Mouse (Mus musculus) spleen, adult 2 months (tissue): ENCODE measurements around the gene Fry.

ENCODE experiments used
- CTCF ChIP-seq: fragments of 200-500 bp; IDR thresholded peaks from 2 replicates; pipeline ENCODE4 v1.5.1; 2011; ENCODE audit warnings: mild to moderate bottlenecking, inconsistent platforms; ENCODE audit not compliant: insufficient read depth, insufficient read length, insufficient replicate concordance; ENCODE audit errors: extremely low read depth
- POLR2A ChIP-seq: fragments of 200-500 bp; IDR thresholded peaks from 2 replicates; pipeline ENCODE4 v1.6.1; 2011; ENCODE audit warnings: low read depth, low read length, inconsistent platforms

DNA sequence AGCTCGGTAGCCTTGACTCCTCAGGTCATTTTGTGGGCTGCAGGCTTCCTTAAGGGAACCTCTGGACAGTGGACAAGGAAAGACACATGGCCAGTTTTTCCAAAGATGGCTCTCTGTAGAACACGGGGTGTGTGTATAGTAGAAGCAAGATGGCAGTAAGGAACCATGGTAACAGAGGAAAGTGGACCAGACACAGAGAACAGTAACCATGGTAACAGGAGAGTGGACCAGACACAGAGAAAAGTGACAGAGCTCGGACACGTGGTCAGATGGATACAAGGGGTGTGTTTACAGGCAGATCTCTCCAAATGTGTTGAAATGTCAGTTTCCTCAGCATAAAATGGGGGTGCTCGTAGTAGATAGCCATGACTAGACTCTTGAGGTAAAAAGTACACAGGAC, 306.6 kb downstream of the Fry start:
- TF ChIP-seq CTCF (no peak), POLR2A (no peak)
